Mouse (Mus musculus) embryo, embryonic 11 days (tissue): ENCODE measurements around the gene Mrpl58.
"Not testable (repeated sequence)": the region's sequence is repeated elsewhere in the genome, so short reads cannot be mapped to it uniquely, and the experiment has no call there.

ENCODE experiments used
- DNase-seq: peaks from one replicate; pipeline ENCODE4 v3.0.0-alpha.2; 2015

Mrpl58 gene

DNA sequence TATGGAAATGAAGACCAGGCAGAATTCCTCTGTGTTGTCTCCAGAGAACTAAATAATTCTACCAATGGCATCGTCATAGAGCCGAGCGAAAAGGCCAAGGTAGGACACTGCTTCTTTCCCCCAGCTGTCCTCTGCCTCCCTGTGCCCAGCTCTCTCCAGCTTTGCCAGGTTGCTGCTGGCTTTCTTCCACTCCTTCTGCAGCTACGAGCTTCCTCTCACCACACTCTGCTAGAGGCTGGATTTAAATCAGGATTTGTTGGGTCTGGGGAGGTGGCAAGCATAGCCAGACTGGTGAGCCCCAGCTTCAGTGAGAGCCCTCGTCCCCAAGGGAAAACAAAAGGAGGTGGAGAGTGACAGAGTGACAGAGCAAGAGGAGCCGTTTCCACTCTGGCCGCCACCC lies 25.8 kb downstream of the Mrpl58 start:
- no peak for DNase-seq

GRCm38 (mm10) chr11:115430561-115430960 lies 27.0 kb downstream of the Mrpl58 start:
- DNase-seq: no peak

GRCm38 (mm10) chr11:115432814-115433213 lies 29.3 kb downstream of the Mrpl58 start:
- DNase-seq: no peak

GRCm38 (mm10) chr11:115433342-115433741 lies 29.8 kb downstream of the Mrpl58 start:
- DNase-seq: no peak

- peak; percentile 79 for DNase-seq
These were observed 32.2 kb downstream of the Mrpl58 start for GRCm38 (mm10) chr11:115435596-115436337.

DNA sequence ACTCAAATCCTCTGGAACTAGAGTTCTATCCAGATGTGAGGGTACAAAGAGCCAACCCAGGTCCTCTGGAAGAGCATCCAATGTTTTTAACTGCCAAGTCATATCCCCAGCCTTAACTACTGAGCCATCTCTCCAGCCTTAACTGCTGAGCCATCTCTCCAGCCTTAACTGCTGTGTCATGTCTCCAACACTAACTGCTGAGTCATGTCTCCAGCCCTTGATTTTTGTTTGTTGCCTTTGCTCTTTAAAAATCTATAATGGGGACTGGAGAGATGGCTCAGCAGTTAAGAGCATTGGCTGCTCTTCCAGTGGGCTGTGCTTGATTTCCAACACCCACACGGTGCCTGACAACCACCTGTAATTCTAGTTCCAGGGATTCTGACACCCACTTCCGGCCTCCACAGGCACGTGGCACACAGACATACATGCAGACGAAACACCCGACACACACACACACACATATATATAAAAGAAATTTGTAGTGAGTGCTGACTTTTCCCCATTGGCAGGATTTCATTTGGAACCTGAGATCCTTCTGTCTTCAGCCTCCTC lies 34.1 kb downstream of the Mrpl58 start:
- no peak for DNase-seq

DNA sequence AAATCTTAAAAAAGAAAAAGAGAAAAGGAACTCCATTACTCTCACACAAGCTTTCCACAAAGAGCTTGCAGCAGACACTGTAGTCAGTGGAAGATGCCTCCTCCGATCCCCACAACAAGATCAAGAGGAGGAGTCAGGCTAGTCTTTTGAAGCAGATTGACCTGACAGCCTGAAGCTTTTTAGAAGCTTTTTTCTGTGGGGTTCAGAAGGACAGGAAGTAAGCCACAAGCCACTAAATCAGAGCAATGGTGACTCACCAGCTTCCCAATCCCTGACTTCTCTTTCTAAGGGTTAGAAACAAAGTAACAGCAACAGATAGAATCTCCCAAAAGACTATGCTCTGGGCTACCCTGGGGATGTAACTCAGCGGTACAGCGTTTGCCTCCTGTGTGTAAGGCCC lies 35.8 kb downstream of the Mrpl58 start:
- no peak for DNase-seq

DNA sequence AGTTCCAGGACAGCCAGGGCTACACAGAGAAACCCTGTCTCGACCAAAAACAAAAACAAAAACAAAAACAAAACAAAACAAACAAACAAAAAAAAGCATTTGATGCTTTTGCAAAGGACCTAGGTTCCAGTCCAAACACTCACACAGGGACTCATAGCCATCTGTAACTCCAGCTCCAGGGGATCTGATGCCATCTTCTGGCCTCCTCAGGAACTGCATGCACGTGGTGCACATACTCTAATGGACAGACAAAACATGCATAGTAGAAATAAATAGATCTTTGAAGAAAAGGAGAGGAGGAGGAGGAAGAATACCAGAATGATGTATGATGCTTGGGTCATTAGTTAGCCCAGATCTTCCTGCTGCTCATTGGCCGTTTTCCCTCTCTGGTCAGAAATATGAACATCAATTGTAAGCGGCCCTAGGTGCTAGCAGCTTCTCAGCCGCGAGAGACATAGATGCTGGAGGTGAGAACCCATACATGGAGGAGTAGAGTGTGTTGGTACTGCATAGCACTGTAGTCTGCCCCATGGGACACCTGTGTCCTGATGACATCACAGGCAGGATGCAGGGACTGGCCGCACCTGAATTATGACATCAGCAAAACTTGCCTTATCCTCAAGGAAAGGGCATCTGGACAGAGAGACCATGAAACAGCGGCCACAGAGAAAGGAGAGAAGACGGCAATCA lies 36.5 kb downstream of the Mrpl58 start, which contains the start of gene Trim80:
TSS of gene Trim80 (plus strand) at position 640 of the 690 bp plus-strand sequence.
- DNase-seq: no peak

DNA sequence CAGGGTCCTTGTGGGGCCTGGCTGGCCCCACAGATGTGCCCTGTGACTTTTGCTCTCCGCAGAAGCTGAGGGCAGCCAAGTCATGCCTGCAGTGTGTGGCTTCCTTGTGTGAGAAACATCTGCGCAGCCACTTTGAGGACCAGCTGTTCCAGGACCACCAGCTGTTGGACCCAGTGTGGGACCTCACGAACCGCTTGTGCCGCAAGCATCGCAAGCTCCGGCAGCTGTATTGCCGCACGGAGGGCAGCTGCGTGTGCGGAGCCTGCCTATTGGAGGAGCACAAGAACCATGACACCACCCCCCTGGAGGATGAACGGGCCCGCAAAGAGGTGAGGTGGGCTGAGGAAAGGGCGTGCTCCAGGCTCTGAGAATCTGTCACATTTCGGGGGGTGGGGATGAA lies 37.9 kb downstream of the Mrpl58 start:
- no peak for DNase-seq

DNA sequence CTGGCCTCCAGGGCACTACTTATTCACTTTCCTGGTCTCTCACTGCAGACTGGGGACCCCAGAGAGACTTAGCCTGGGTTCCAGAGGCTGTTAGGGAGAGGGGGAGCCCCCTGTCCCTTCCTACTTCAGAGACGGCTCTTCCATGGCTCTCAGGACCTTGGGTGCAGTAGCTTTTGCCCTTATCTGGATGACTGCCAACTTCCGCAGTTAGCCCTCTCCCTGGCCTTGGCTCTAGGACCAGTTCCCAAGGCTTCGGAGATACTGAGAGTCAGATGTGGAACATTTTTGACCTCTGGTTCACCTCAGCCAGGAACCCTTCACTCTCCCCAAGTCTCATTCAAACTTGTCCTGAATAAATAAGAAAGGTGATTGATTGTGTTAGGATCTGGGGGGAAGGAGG lies 43.4 kb downstream of the Mrpl58 start:
- no peak for DNase-seq

DNA sequence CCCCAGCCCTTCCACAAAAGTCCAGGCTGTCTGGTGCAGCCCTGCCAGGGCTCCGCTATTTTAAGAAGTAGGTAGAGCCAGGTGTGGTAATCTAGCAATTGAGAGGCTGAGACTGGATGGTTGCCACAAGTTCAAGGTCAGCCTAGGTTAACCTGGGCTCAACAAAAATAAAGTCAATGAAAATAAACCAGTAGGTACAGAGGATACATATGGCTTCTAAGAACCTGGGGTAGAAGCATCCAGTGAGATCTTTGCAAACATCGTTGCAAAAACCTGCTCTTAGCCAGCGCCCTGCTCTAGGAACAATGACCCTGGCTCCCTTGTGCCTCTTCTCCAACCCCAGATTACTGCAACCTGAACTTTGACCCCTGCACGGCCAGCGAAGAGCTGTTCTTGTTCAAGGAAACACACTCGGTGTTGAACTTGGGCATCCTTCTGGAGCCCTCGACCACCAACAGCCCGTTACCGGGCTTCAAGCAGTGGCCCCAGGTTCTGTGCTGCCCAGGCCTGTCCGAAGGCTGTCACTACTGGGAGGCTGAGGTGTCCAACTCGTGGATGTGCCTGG lies 43.9 kb downstream of the Mrpl58 start:
- DNase-seq: no peak

DNA sequence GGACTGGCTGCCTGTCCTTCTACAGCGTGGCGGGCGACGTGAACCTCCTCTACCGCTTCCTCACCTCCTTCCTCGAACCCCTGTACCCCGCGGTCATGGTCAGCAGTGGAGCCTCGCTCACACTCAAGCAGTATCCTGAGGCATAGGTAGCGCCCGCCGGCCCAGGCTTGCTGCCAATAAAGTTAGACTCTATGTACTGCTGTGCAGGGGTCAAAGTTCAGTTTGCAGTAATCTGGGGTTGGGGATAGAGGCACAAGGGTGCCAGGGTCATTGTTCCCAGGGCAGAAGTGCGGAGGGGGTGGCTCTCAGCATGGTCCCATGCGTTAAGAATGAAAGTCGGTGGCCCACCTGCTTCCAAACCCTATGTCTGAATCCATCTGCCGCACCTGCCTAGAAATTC lies 44.5 kb downstream of the Mrpl58 start:
- no peak for DNase-seq

DNA sequence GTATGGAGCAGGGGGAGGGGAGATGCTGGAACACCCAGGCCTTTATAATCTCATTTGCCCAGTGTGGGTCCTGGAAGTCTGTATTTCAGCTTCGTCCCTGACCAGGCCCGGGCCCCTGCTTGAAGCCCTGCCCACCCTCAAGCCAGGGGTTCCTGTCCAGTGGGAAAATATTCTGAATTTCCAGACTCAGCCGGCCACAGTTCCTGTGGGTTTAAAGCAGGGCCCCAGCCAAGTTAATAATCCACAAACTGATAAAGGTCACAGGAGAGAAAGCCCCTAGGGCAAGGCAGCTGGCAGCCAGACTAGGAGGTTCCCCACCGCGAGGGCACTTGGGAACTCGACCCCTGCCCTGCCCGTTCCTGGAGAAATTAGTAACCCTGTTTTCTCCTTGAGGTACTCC lies 45.4 kb downstream of the Mrpl58 start:
- no peak for DNase-seq

DNA sequence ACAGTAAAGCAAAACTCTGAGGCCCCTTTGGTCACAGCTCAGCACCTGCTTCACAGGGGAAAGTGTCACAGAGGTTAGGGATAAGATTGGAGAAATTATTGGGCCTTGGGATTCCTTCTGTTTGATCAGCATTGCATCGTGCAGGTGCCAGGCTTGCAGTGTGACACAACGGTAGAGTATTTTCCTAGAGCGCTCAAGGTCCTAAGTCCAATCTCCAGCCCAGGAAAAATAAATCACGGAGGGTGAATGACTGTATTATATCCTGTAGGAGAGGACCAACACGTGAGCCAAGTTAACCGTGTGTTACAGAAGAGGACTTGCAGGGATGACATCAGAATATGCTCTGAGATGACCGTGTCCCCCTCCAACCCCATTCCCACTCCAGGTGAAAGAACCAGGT lies 46.6 kb downstream of the Mrpl58 start:
- DNase-seq: no peak

GRCm38 (mm10) chr11:115451781-115452241 lies 48.3 kb downstream of the Mrpl58 start:
- DNase-seq: no peak

DNA sequence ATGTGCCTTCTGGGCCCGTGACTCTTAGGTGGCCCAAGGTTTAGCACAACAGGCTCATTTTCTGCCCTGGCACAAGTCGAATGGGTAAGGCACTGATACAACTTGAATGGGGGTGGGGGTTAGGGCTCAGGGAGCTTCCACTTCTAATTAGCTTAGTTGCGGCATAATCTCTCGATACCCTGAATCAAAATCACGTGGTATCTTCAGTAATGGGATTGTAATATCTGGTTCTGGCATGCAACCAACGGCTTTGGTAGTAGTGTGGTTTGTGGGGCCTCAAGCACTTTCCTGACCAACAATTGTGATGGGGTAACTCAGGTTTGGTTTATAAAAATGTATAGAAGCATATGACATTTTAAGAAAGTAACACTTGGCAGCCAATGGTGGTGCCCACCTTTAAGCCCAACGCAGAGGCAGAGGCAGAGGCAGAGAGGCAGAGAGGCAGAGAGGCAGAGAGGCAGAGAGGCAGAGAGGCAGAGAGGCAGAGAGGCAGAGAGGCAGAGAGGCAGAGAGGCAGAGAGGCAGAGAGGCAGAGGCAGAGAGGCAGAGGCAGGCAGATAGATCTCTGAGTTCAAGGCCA lies 48.8 kb downstream of the Mrpl58 start:
- no peak for DNase-seq

GRCm38 (mm10) chr11:115453306-115453705 lies 49.8 kb downstream of the Mrpl58 start:
- no peak for DNase-seq

- not testable (repeated sequence) for DNase-seq
These were observed 51.3 kb downstream of the Mrpl58 start for GRCm38 (mm10) chr11:115454822-115455221.

DNA sequence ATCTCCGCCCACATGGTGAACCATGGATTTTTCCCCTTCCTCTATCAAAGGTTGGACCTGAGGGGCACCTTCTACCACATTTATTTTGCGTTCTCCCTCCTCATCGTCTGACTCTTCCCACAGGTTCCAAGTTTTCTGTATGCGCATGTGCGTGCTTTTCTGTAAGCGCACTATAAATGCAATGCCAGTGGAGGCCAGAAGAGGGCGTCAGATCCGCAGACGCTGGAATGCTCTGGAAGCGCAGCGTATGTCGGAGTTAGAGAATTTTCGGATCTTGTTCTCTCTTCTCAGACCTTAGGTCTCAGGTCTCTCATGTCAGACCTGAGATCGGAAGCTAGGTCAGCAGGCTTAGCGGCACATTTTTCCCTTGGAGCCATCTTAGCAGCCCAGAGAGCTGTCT lies 52.1 kb downstream of the Mrpl58 start:
- DNase-seq: no peak

GRCm38 (mm10) chr11:115456182-115456581 lies 52.6 kb downstream of the Mrpl58 start:
- no peak for DNase-seq

GRCm38 (mm10) chr11:115457405-115457804 lies 53.9 kb downstream of the Mrpl58 start:
- peak; percentile 26 for DNase-seq

DNA sequence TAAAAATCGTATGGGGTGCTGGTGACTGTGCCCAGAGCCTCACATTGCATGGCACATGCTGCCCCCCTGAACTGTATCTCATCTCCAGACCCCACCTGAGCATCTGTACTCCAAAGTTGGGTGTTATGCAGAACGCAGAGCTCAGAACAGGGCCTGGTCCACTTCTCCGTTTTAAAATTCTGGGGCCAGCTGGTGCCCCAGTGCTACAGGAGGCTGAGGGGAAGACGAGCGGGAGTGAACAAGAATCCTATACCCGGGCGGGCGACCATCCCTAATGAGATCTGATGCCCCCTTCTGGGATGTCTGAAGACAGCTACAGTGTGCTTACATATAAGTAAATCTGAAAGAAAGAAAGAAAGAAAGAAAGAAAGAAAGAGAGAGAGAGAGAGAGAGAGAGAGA lies 57.4 kb downstream of the Mrpl58 start:
- DNase-seq: no peak

DNA sequence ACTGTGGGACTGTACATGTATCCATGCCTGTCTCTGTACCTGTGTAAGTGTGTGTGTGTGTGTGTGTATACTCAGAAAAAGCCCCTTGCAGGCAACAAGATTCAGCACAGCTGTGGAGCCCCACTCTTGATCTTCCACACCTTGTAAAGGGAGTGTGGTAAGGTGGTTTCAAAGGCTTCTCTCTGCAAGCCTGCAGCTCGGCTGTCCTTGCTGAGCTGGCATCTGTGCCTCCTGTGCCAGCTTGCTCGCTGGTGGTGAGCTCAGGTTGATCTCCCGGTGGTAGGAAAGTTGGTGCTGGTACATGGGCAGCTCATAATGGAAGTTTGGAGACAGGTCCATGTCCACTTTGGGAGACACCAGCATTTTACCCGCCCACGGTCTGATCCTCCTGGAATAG lies 58.3 kb downstream of the Mrpl58 start:
- no peak for DNase-seq
